Mouse (Mus musculus): ENCODE results near the gene Gm28051. TPM values are rescaled to one million over a fixed set of nuclear protein-coding genes. Genes with fewer than 3 reads are reported as not detected.

Gm28051 gene
- polyA plus RNA-seq, 1 experiment from 2014 or later, result not detected

DNA sequence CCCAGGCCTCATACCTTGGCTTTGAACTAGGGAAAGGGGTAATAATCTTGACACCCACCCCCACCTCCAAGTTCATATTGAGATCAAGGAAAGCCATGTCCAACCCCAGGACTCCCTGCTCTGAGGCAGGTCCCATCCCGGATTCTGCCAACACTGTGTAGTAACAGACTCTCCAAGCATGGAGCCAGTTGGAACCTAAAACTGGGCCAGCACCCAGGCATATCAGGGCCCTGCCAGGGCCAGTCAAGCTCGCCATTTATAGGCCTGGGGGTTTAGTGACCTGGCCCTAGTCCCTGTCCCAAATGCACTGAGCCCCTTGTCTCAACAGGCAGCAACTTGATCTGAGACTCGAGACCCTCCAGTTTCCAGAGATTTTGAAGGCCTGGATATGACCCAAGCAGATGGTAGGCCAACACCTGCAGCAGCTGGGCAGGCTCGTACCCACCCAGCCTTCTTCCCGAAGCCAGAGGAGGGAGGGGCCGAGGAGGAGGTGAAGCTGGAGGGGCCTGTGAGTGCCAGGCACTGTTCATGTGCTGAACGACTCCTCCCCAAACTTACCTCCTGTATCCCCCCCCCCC lies 74.8 kb downstream of the Gm28051 start:
- 80% methylated on average over 7 of the region's 7 CpGs for WGBS
- no peak overlapping the region for H3K9ac ChIP-seq

DNA sequence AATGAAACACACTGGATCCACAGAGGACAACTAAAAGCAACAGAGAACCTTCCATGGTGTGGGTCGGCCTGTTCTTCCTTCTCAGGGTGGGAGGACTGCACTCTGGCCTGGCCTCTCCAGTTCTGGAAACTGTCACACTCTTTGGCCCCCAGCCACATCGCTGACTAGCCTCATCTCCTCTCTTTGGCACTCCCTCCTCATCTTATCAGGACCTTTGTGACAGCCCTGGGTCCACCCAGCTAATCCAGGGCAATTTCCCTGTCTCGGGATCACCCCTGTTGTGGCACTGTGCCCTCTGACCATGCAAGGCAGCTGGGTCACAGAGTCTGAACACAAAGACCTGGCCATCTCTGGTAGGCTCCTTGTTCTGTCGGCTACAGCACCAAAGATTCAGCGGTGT lies 75.5 kb downstream of the Gm28051 start:
- peaks cover 47% of the 10 kb centered on the region for H3K4me1 ChIP-seq
- ATAC-seq (ENCODE audit: extremely low read depth, insufficient number of reproducible peaks, low FRiP score, low TSS enrichment), result no peak

More for the DNA sequence above, 74.8 kb downstream of the Gm28051 start:
- Histone ChIP-seq H3K4me3 (no peak overlapping the region), H3K4me2 (no peak overlapping the region), H3K4me1 (peaks cover 47% of the 10 kb centered on the region), H3K36me3 (no peaks in the 10 kb centered on the region), H3K27ac (replicated peaks) (peak overlapping the region; percentile 44; the same call in 1 of the 2 replicates), H3K27me3 (replicated peaks) (no peaks in the 10 kb centered on the region), H3K9me3 (peaks cover 4% of the 10 kb centered on the region; the same call in 1 of the 2 replicates)
- no peak for ATAC-seq (ENCODE audit: extremely low read depth, insufficient number of reproducible peaks, low FRiP score, low TSS enrichment)

GRCm38 (mm10) chr12:102681590-102681989 lies 76.0 kb downstream of the Gm28051 start:
- no peak overlapping the region for H3K9ac ChIP-seq
- no peak overlapping the region for H3K4me2 ChIP-seq
- 71% methylated on average over 7 of the region's 7 CpGs for WGBS
- peak overlapping the region; percentile 44 for H3K27ac ChIP-seq (replicated peaks)
- no peaks in the 10 kb centered on the region for H3K36me3 ChIP-seq
- no peaks in the 10 kb centered on the region for H3K27me3 ChIP-seq (replicated peaks)
- H3K9me3 ChIP-seq, result no peaks in the 10 kb centered on the region
- ATAC-seq (ENCODE audit: extremely low read depth, insufficient number of reproducible peaks, low FRiP score, low TSS enrichment), result no peak
- H3K4me3 ChIP-seq, result no peak overlapping the region
- H3K4me1 ChIP-seq, result peaks cover 47% of the 10 kb centered on the region

More for the DNA sequence above, 75.5 kb downstream of the Gm28051 start:
- no peak overlapping the region for H3K4me3 ChIP-seq
- no peaks in the 10 kb centered on the region for H3K36me3 ChIP-seq
- no peak overlapping the region for H3K9ac ChIP-seq
- H3K27me3 ChIP-seq (replicated peaks), result no peaks in the 10 kb centered on the region
- no peak overlapping the region for H3K4me2 ChIP-seq
- H3K27ac ChIP-seq (replicated peaks), result peak overlapping the region; percentile 44
- no peaks in the 10 kb centered on the region for H3K9me3 ChIP-seq
- 42% methylated on average over 5 of the region's 5 CpGs for WGBS

DNA sequence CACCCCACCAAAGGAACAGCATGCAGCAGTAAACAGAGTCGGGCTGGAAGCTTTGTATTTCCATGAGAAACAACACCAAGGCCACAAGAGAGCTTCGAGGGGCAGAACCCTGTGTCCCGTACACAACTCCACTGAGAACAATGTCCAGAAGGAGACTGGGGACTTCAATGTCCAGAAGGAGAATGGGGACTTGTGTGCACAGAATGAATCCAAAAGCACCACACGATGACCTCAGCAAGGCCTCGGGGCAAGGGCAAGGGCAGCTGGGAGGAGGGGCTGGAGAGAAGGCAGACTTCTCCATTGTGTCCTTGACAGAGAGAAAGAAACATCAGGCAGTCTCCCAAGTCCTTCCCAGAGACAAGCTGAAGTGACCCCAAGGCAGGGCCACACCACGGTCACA lies 78.7 kb downstream of the Gm28051 start:
- no peaks in the 10 kb centered on the region for H3K9me3 ChIP-seq
- H3K4me3 ChIP-seq, result no peak overlapping the region
- no peaks in the 10 kb centered on the region for H3K27me3 ChIP-seq (replicated peaks)
- no peak for ATAC-seq (ENCODE audit: extremely low read depth, insufficient number of reproducible peaks, low FRiP score, low TSS enrichment)
- H3K27ac ChIP-seq (replicated peaks), result no peak overlapping the region
- no peak overlapping the region for H3K9ac ChIP-seq
- H3K4me1 ChIP-seq, result peaks cover 34% of the 10 kb centered on the region
- 0 out of 2 replicates have a peak, but pooled peaks cover 4% of the 10 kb centered on the region for H3K36me3 ChIP-seq
- H3K4me2 ChIP-seq, result no peak overlapping the region
- WGBS, result 68% methylated on average over 6 of the region's 6 CpGs

- H3K4me2 ChIP-seq, result no peak overlapping the region
- H3K4me3 ChIP-seq, result no peak overlapping the region
- no peaks in the 10 kb centered on the region for H3K9me3 ChIP-seq
- 83% methylated on average over 3 of the region's 3 CpGs for whole genome bisulfite sequencing
- no peak overlapping the region for H3K9ac ChIP-seq
- H3K27me3 ChIP-seq (replicated peaks), result no peaks in the 10 kb centered on the region
- no peak overlapping the region for H3K27ac ChIP-seq (replicated peaks)
- peaks cover 29% of the 10 kb centered on the region for H3K4me1 ChIP-seq
- ATAC-seq (ENCODE audit: extremely low read depth, insufficient number of reproducible peaks, low FRiP score, low TSS enrichment), result no peak
- H3K36me3 ChIP-seq, result 0 out of 2 replicates have a peak, but pooled peaks cover 4% of the 10 kb centered on the region
Measured at GRCm38 (mm10) chr12:102677089-102677488, 80.5 kb downstream of the Gm28051 start.

DNA sequence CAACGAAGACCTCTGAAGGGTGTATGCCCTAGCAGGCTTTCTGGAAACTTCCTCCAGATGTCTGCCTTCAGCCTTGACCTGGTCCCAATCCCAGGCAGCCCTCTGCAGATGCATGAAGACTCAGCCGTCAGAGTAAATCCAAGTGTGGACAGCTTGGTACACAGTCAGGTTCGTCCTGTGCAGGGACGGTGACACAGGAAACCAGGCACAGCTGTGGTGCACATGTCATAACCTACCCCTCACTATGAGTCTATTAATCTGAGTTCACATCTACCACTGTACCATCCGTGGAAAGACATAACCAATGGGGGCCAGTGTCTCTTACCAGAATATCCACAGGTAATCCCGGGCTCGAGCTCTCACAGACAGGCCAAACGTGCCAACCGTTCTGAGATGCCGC lies 83.0 kb downstream of the Gm28051 start:
- H3K4me3 ChIP-seq, result no peak overlapping the region
- H3K27ac ChIP-seq (replicated peaks), result no peak overlapping the region
- ATAC-seq (ENCODE audit: extremely low read depth, insufficient number of reproducible peaks, low FRiP score, low TSS enrichment), result no peak
- H3K4me2 ChIP-seq, result no peak overlapping the region
- H3K36me3 ChIP-seq, result 0 out of 2 replicates have a peak, but pooled peaks cover 4% of the 10 kb centered on the region
- no peak overlapping the region for H3K9ac ChIP-seq
- no peaks in the 10 kb centered on the region for H3K27me3 ChIP-seq (replicated peaks)
- H3K4me1 ChIP-seq, result peaks cover 15% of the 10 kb centered on the region
- 89% methylated on average over 10 of the region's 10 CpGs for WGBS
- no peaks in the 10 kb centered on the region for H3K9me3 ChIP-seq

DNA sequence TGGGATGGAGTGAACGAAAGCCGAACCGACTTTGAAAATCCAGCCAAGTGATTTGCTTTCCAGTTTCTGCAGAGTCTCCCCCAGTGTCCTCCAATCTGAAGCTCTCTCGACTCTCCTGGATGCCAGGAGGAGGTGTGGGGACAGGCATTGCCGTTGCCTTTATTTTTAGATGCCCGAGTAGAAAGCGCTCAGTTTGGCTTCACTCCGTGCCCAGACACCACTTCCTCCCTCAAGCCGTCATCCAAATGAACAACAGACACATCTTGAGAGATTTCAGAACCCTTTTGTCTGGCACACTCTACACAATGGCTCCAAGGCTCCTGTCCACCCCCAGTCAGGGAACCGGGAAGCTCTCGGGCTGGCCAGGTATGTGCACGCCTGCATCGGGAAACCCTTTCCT lies 83.4 kb downstream of the Gm28051 start:
- 64% methylated on average over 13 of the region's 13 CpGs for WGBS
- Histone ChIP-seq H3K4me3 (no peak overlapping the region), H3K36me3 (0 out of 2 replicates have a peak, but pooled peaks cover 4% of the 10 kb centered on the region), H3K9me3 (no peaks in the 10 kb centered on the region), H3K27me3 (replicated peaks) (no peaks in the 10 kb centered on the region), H3K27ac (replicated peaks) (no peak overlapping the region), H3K9ac (no peak overlapping the region), H3K4me1 (peaks cover 14% of the 10 kb centered on the region), H3K4me2 (no peak overlapping the region)
- ATAC-seq (ENCODE audit: extremely low read depth, insufficient number of reproducible peaks, low FRiP score, low TSS enrichment), result no peak

GRCm38 (mm10) chr12:102672857-102673839 lies 84.4 kb downstream of the Gm28051 start:
- WGBS, result 78% methylated on average over 20 of the region's 20 CpGs
- Histone ChIP-seq H3K4me1 (peaks cover 8% of the 10 kb centered on the region), H3K4me2 (no peak overlapping the region), H3K4me3 (no peak overlapping the region), H3K27me3 (replicated peaks) (no peaks in the 10 kb centered on the region), H3K36me3 (0 out of 2 replicates have a peak, but pooled peaks cover 4% of the 10 kb centered on the region), H3K9ac (no peak overlapping the region), H3K9me3 (no peaks in the 10 kb centered on the region), H3K27ac (replicated peaks) (no peak overlapping the region)
- ATAC-seq (ENCODE audit: extremely low read depth, insufficient number of reproducible peaks, low FRiP score, low TSS enrichment), result no peak

DNA sequence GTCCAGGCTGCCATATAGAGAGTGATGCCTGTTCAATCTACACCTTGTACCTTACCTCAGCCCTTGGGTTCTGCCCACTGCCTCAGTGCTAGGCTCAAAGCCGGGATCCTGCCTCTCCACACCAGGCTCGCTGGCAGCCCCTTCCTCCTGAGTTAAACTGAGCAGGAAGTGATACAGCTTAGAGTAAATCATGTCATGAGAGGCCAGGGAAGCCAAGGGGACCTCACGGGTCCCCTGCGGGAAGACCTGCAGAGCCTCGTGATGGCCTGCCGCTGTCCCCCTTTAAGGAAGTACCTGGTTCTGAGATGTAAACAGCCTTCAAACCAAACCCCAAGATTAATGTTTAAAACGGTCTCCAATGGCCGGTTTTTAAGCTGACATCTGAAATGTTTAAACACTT lies 85.4 kb downstream of the Gm28051 start:
- Histone ChIP-seq H3K27ac (replicated peaks) (no peak overlapping the region), H3K27me3 (replicated peaks) (no peaks in the 10 kb centered on the region), H3K4me3 (no peak overlapping the region), H3K4me2 (no peak overlapping the region), H3K4me1 (peaks cover 8% of the 10 kb centered on the region), H3K9ac (no peak overlapping the region), H3K36me3 (0 out of 2 replicates have a peak, but pooled peaks cover 4% of the 10 kb centered on the region), H3K9me3 (no peaks in the 10 kb centered on the region)
- 65% methylated on average over 8 of the region's 8 CpGs for WGBS
- ATAC-seq (ENCODE audit: extremely low read depth, insufficient number of reproducible peaks, low FRiP score, low TSS enrichment), result no peak

DNA sequence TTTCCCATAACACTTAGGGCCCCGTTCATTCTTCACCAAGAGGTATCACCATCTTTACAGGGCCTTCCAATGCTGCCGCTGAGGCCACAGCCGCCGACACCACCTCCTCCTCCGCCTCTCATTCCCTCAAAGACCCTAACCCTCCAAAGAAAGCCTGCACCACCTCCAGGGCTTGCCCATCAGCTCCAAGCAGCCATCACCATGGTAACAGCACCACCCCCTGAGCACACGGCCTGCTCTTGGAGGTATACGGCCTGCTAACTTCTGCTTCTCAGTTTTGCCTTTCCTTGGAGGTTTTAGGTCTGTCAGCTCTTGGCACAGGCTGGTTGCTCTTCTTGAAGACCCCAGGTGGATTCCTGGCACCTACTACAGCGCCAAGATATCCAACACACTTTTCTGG lies 86.7 kb downstream of the Gm28051 start:
- H3K9ac ChIP-seq, result no peak overlapping the region
- no peak overlapping the region for H3K27ac ChIP-seq (replicated peaks)
- 0 out of 2 replicates have a peak, but pooled peaks cover 4% of the 10 kb centered on the region for H3K36me3 ChIP-seq
- no peak overlapping the region for H3K4me2 ChIP-seq
- no peaks in the 10 kb centered on the region for H3K27me3 ChIP-seq (replicated peaks)
- H3K4me3 ChIP-seq, result no peak overlapping the region
- peaks cover 8% of the 10 kb centered on the region for H3K4me1 ChIP-seq
- no peak for ATAC-seq (ENCODE audit: extremely low read depth, insufficient number of reproducible peaks, low FRiP score, low TSS enrichment)
- no peaks in the 10 kb centered on the region for H3K9me3 ChIP-seq
- WGBS, result 71% methylated on average over 8 of the region's 8 CpGs
